Mouse (Mus musculus) hindbrain, embryonic 16.5 days (tissue): ENCODE data around the gene Opa1. TPM values are rescaled to one million over a fixed set of nuclear protein-coding genes. Genes with fewer than 3 reads are reported as not detected.

Experiments used
- ATAC-seq: fragments of 200-750 bp; cut with Nextera tagmentation; 2 replicates; pipeline ENCODE4 v1.8.0; 2017; ENCODE audit warnings: moderate TSS enrichment, moderate library complexity
- H3K27ac ChIP-seq: fragments of 300-500 bp; sonication (generic); 2 replicates; pipeline ENCODE4 v1.5.1; 2014; ENCODE audit warnings: low read depth, mild to moderate bottlenecking, control low read depth, low read length, moderate library complexity
- H3K27me3 ChIP-seq: fragments of 300-500 bp; sonication (generic); replicated peaks from 2 replicates; pipeline ENCODE4 v1.6.1; 2014; ENCODE audit warnings: low read length; ENCODE audit not compliant: control insufficient read depth, insufficient read depth
- H3K36me3 ChIP-seq: fragments of 300-500 bp; sonication (generic); 2 replicates; pipeline ENCODE4 v1.6.1; 2014; ENCODE audit warnings: mild to moderate bottlenecking, low read length, moderate library complexity, mixed read lengths; ENCODE audit not compliant: control insufficient read depth, insufficient read depth
- H3K4me1 ChIP-seq: fragments of 300-500 bp; sonication (generic); 2 replicates; pipeline ENCODE4 v1.6.1; 2014; ENCODE audit warnings: low read depth, low read length; ENCODE audit not compliant: control insufficient read depth, insufficient read depth
- H3K4me2 ChIP-seq: fragments of 300-500 bp; sonication (generic); 2 replicates; pipeline ENCODE4 v1.6.1; 2014; ENCODE audit warnings: mild to moderate bottlenecking, low read length, control low read depth, moderate library complexity
- H3K4me3 ChIP-seq: fragments of 300-500 bp; sonication (generic); 2 replicates; pipeline ENCODE4 v1.5.1; 2014; ENCODE audit warnings: mild to moderate bottlenecking, low read length, control low read depth, moderate library complexity
- H3K9ac ChIP-seq: fragments of 300-500 bp; sonication (generic); 2 replicates; pipeline ENCODE4 v1.6.1; 2014; ENCODE audit warnings: low read depth, mild to moderate bottlenecking, control low read depth, low read length, moderate library complexity
- H3K9me3 ChIP-seq: fragments of 300-500 bp; sonication (generic); 2 replicates; pipeline ENCODE4 v1.6.1; 2014; ENCODE audit warnings: mild to moderate bottlenecking, low read length, moderate library complexity; ENCODE audit not compliant: control insufficient read depth
- WGBS: fragments of 180-500 bp; shearing (Covaris S2); extraction: QIAGEN DNeasy Blood & Tissue Kit; methylation state at CpG from one replicate; pipeline ENCODE4 v1.1.7; 2014; 5-methylcytosine and 5-hydroxymethylcytosine counted together
- polyA plus RNA-seq: library from polyadenylated mRNA; unstranded; fragments of >200 nt; fragmentation: Nextera tagmentation; extraction: Ambion mirVana; gene quantifications from 2 replicates; pipeline ENCODE4 v1.2.1, GENCODE M21; 2015

Gene Opa1
- polyA plus RNA-seq: 41.6 and 48.1 TPM in 2 replicates

DNA sequence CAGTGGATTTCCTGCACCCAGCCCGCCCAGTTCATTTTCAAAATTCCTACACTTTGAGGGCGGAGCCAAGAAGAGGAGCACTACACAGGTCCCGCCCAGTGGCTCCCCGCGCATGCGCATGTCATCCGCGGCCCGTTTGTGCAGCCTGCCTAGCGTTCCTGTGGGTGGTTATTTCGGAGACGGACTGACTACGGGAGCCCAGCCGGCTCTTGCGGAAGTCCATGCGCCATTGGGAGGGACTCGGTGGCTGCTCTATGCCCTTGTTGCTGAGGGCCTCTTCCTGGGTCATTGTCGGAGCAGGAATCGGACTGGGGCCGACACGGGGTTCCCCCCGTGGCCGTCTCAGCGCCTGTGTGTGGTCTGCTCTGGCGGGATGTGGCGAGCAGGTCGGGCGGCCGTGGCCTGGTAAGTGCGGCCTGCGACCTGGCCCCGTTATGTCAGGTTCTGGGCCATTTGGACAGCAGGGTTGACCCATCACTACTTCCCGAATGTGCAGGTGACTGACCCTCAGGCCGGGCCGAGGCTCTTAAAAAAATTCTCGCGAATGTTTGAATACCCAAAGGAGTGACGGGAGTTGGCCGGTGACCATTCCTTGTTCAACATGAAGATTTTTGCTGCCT is at the start of gene Opa1:
Gene Opa1 (plus strand): TSS at position 168 of the 620 bp plus-strand sequence.
- peak within 1 kb of the TSS; percentile 89 for H3K9ac ChIP-seq
- H3K27ac ChIP-seq: no peak within 1 kb of the TSS; the same call in 1 of the 2 replicates
- no peaks in the 10 kb centered on the region for H3K27me3 ChIP-seq
- under 1% methylated on average over 39 of the region's 39 CpGs for WGBS
- no peaks in the 10 kb centered on the region for H3K36me3 ChIP-seq
- peaks cover 7% of the 10 kb centered on the region for H3K4me1 ChIP-seq
- H3K4me2 ChIP-seq: peak within 1 kb of the TSS; percentile 88
- H3K9me3 ChIP-seq: no peaks in the 10 kb centered on the region
- peak within 1 kb of the TSS; percentile 87 for H3K4me3 ChIP-seq
- peak; percentile 98 for ATAC-seq

DNA sequence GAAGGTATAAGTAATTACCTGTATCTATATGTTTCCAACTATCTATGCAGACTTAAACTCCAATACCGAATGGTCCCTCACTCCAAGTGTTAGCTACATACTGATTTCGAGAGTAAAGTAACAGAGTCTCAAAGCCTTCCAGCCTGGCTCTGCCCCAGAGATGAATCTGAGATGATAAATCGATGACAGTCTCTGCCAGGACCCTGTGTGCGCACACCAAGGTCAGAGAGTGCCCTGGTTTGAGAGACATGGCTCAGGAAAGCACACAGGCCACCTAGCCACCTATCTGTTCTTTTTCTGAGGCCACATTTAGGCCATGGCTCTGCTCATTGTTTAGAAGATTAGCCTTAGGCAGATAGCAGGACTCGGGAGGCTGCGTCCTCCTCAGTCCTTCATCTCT is 45.5 kb upstream of the Opa1 start:
- WGBS: 90% methylated on average over 6 of the region's 6 CpGs
- H3K27ac ChIP-seq: no peak overlapping the region
- H3K9ac ChIP-seq: no peak overlapping the region
- no peak overlapping the region for H3K4me2 ChIP-seq
- ATAC-seq: no peak
- H3K36me3 ChIP-seq: no peaks in the 10 kb centered on the region
- no peaks in the 10 kb centered on the region for H3K4me1 ChIP-seq
- no peaks in the 10 kb centered on the region for H3K27me3 ChIP-seq
- no peaks in the 10 kb centered on the region for H3K9me3 ChIP-seq
- H3K4me3 ChIP-seq: no peak overlapping the region

DNA sequence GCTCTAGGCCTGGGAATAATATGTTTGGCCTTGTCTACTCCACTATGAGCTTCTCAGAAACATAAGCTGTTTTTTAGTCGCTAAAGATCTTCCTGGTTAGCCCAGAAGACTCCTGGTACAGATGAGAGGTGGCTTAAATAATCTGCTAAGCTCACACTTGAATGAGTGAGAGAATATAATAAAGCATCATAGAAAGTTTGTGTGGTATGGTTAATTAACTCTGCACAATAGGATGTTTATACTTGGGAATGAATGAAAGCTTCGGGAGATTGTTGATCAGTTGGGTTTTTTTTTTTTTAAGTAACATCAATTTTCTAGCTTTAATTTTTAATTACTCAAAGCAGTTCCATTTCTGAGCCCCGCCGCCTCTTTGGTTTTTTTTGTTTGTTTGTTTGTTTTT is 43.3 kb upstream of the Opa1 start:
- Histone ChIP-seq H3K4me1 (no peaks in the 10 kb centered on the region), H3K27ac (no peak overlapping the region), H3K36me3 (no peaks in the 10 kb centered on the region), H3K4me2 (no peak overlapping the region), H3K27me3 (no peaks in the 10 kb centered on the region), H3K4me3 (no peak overlapping the region), H3K9ac (no peak overlapping the region), H3K9me3 (no peaks in the 10 kb centered on the region)
- ATAC-seq: no peak
- WGBS: 73% methylated on average over 4 of the region's 4 CpGs

DNA sequence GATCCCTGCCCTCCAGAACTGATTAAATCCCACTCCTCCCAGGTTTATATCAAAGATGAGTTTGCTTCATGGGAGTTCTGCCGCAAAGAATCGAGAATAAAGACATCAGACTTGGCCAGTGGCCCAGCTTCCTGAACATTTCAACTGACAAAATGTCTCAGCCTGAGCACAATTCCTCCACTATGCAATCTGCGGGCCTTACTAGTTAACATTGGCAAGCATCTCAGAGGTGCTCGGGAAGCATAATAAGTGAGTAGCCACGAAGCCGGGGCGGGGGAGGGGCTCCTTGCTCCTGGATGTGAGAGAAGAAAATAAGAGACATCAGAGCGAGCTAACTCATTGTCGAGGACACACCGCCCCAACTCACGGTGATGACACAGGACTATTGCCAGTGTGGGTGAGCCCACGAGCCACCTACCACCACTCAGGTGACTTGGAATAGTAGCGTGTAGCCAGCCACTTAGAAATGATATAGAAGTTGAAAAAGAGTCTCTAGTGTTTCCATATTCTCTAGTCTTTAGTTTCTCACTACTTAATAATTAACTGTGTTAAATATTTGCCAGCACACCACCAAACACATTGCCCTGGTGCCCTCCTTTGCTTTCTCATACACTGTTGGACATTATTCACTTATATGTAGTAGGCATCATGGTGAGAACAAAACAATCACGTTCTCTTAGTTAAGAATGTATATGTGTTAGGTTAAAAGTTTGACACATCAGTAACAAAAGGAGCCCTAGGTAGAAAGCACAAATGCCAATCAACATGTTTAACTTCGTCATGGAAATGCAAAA is 42.5 kb upstream of the Opa1 start:
- ATAC-seq: peak; percentile 86
- Histone ChIP-seq H3K9me3 (no peaks in the 10 kb centered on the region), H3K9ac (no peak overlapping the region), H3K4me2 (no peak overlapping the region), H3K27me3 (no peaks in the 10 kb centered on the region), H3K4me1 (no peaks in the 10 kb centered on the region), H3K27ac (0 out of 2 replicates have a peak overlapping the region, but pooled peaks have one; percentile 12), H3K36me3 (no peaks in the 10 kb centered on the region), H3K4me3 (no peak overlapping the region)
- WGBS: 58% methylated on average over 15 of the region's 15 CpGs

DNA sequence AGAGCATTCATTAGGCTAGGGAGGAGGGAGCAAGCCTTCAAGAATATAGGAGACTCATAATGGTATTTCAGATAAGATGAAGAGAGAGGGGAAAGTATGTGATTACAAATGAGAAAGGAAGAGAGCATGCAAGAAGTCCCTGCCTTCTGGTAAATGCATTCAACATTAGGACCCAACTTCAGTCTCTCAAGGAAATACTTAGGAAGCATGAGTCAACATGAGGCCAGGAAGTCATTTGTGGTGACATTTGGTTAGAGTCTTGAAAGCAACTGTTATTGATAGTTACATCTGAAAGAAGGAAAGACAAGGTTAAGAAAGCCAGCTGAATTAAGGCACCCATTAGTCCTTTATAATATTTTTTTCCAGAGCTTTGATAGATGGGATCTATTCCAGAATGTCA is 39.2 kb upstream of the Opa1 start:
- ATAC-seq: no peak
- Histone ChIP-seq H3K27me3 (no peaks in the 10 kb centered on the region), H3K9me3 (no peaks in the 10 kb centered on the region), H3K4me1 (no peaks in the 10 kb centered on the region), H3K36me3 (no peaks in the 10 kb centered on the region), H3K4me2 (no peak overlapping the region), H3K9ac (no peak overlapping the region), H3K4me3 (no peak overlapping the region), H3K27ac (no peak overlapping the region)

DNA sequence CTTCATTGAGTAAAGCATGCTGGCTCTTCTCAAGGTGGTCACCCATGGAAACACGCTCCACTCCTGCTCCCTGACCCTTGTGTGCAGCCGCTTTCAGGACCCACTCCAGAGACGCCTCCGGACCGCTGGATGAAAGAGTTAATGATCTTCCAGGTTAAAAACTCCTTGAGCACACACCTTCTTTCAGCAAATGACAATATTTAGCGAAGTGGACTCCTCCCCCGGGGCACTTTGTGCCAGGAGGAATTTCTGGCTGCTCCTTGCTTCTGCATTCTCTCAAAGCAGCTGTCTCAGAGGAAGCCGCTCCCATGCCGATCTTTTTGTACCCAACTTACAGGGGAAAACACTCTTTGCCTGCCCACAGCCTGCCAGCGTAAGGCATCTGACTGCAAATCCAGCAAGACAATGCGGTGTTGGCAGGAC is 37.9 kb upstream of the Opa1 start:
- H3K9ac ChIP-seq: no peak overlapping the region; the same call in 1 of the 2 replicates
- H3K27ac ChIP-seq: 0 out of 2 replicates have a peak overlapping the region, but pooled peaks have one; percentile 34
- no peaks in the 10 kb centered on the region for H3K27me3 ChIP-seq
- peak overlapping the region; percentile 17; the same call in 1 of the 2 replicates for H3K4me3 ChIP-seq
- H3K36me3 ChIP-seq: no peaks in the 10 kb centered on the region
- H3K9me3 ChIP-seq: no peaks in the 10 kb centered on the region
- ATAC-seq: peak; percentile 70
- WGBS: 71% methylated on average over 11 of the region's 11 CpGs
- no peaks in the 10 kb centered on the region for H3K4me1 ChIP-seq
- peak overlapping the region; percentile 39 for H3K4me2 ChIP-seq

DNA sequence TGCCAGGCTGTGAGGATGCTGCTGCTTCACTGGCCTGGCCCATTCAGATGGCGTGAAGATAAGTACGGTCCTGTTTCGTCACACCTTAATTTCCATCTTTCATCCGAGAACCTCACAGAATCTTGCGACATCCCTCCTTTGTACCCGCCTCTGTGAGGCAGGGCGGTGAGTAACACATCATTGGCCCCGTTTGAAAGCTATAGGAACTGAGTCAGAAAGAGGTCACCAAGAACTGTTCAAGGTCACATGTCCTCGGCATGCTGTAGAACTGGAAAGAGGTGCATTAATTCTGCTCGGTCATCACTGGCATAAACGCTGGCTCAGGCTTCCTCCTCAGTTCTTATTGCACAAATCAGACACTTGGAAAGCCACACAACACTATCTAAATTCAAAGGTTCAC is 34.3 kb upstream of the Opa1 start, which contains the start of gene Atp13a4:
Gene Atp13a4 (minus strand): TSS at position 36 of the 400 bp plus-strand sequence.
- ATAC-seq: no peak
- Histone ChIP-seq H3K36me3 (no peaks in the 10 kb centered on the region), H3K9ac (no peak within 1 kb of the TSS), H3K27me3 (no peaks in the 10 kb centered on the region), H3K27ac (no peak within 1 kb of the TSS), H3K4me3 (no peak within 1 kb of the TSS), H3K9me3 (no peaks in the 10 kb centered on the region), H3K4me2 (no peak within 1 kb of the TSS), H3K4me1 (no peaks in the 10 kb centered on the region)
- 83% methylated on average over 11 of the region's 11 CpGs for WGBS

DNA sequence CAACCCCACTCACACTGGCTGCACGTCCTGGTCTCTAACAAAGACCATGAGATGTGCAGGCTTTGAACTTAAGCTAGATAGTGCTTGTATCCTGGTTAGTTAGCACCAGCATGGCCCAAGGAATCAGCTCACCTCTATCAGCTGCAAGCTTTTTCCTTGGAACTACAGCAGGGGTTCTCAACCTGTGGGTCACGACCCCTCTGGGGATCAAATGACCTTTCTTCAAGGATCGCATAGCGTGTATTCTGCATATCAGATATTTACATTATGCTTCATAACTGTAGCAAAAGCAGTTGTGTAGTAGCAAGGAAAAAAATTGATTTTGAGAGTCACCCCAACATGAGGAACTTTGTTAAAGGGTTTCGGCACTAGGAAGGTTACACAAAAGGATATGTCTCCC is 19.5 kb upstream of the Opa1 start:
- Histone ChIP-seq H3K27ac (no peak overlapping the region), H3K9me3 (no peaks in the 10 kb centered on the region), H3K9ac (no peak overlapping the region), H3K4me2 (no peak overlapping the region), H3K4me3 (no peak overlapping the region), H3K4me1 (peaks cover 4% of the 10 kb centered on the region; the same call in 1 of the 2 replicates), H3K36me3 (no peaks in the 10 kb centered on the region), H3K27me3 (no peaks in the 10 kb centered on the region)
- WGBS: 89% methylated on average over 5 of the region's 5 CpGs
- ATAC-seq: no peak

DNA sequence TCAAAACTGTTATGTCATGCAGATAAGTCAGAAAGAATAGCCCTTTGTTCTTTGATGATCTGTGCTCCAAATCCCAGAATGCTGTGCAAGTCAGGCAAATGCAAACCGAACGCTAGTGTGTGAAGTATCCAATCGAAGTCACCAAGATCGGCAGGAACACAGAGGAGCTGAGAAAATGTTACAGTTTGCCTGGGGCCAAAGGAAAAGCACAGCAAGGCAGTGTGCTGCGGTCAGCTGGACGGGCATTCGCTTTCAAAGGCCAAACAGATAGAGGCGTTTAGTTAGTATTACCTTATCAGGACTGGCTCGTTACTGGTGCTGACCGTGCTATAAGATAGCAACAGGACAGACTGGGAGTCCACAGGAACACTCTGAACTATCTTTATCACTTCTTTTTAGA is 18.7 kb upstream of the Opa1 start:
- Histone ChIP-seq H3K4me1 (peaks cover 4% of the 10 kb centered on the region; the same call in 1 of the 2 replicates), H3K36me3 (no peaks in the 10 kb centered on the region), H3K9me3 (no peaks in the 10 kb centered on the region), H3K27ac (no peak overlapping the region), H3K4me2 (peak overlapping the region; percentile 48), H3K4me3 (no peak overlapping the region), H3K9ac (no peak overlapping the region), H3K27me3 (no peaks in the 10 kb centered on the region)
- ATAC-seq: peak; percentile 71
- WGBS: 52% methylated on average over 10 of the region's 10 CpGs
